Mouse (Mus musculus) embryonic fibroblast, embryonic 13.5 days (primary cell): ENCODE data around the gene Arl5c. TPM values are rescaled to one million over a fixed set of nuclear protein-coding genes. Genes with fewer than 3 reads are reported as not detected.

Source experiments
- H3K27ac ChIP-seq: 2 replicates; pipeline ENCODE4 v1.5.1; 2012; ENCODE audit warnings: low read length, control low read depth, inconsistent platforms; ENCODE audit not compliant: insufficient read depth
- H3K4me1 ChIP-seq: 2 replicates; pipeline ENCODE4 v1.6.1; 2011; ENCODE audit warnings: low read length; ENCODE audit not compliant: control insufficient read depth, insufficient read depth
- H3K4me3 ChIP-seq: 2 replicates; pipeline ENCODE4 v1.5.1; 2011; ENCODE audit warnings: mild to moderate bottlenecking, control low read depth, low read length; ENCODE audit not compliant: insufficient read depth
- CTCF ChIP-seq: IDR thresholded peaks from 2 replicates; pipeline ENCODE4 v1.5.1; 2011; ENCODE audit warnings: mild to moderate bottlenecking, control low read depth, low read length, moderate library complexity, borderline replicate concordance; ENCODE audit not compliant: insufficient read depth
- POLR2A ChIP-seq: IDR thresholded peaks from 2 replicates; pipeline ENCODE4 v1.6.1; 2011; ENCODE audit warnings: low read depth, mild to moderate bottlenecking, control low read depth, low read length, moderate library complexity
- polyA plus RNA-seq: library from polyadenylated mRNA; stranded (reverse); fragments of >200 nt; gene quantifications from 2 replicates; pipeline ENCODE4 v1.2.4, GENCODE M21; 2011; ENCODE audit warnings: low read depth; ENCODE audit not compliant: missing spikeins, insufficient read length

Arl5c gene
- polyA plus RNA-seq, 1 experiment: 2.2 TPM

- H3K4me3 ChIP-seq: no peak overlapping the region
- H3K4me1 ChIP-seq: peaks cover 4% of the 10 kb centered on the region; the same call in 1 of the 2 replicates
- TF ChIP-seq CTCF (no peak), POLR2A (no peak; the same call in none of the 2 replicates)
- H3K27ac ChIP-seq: no peak overlapping the region
Observed at GRCm38 (mm10) chr11:98030701-98031442, 34.9 kb upstream of the Arl5c start.

- TF ChIP-seq CTCF (no peak), POLR2A (no peak)
- peak overlapping the region; percentile 50 for H3K27ac ChIP-seq
Observed at GRCm38 (mm10) chr11:98027785-98028184, 31.8 kb upstream of the Arl5c start.

GRCm38 (mm10) chr11:98027297-98027688 is 31.3 kb upstream of the Arl5c start:
- H3K4me3 ChIP-seq: peak overlapping the region; percentile 90
- H3K4me1 ChIP-seq: peaks cover 4% of the 10 kb centered on the region; the same call in 1 of the 2 replicates
- TF ChIP-seq CTCF: no peak
- TF ChIP-seq POLR2A: no peak
- H3K27ac ChIP-seq: peak overlapping the region; percentile 50

More at GRCm38 (mm10) chr11:98027785-98028184, 31.8 kb upstream of the Arl5c start:
- peaks cover 4% of the 10 kb centered on the region; the same call in 1 of the 2 replicates for H3K4me1 ChIP-seq
- peak overlapping the region; percentile 90 for H3K4me3 ChIP-seq

GRCm38 (mm10) chr11:98026570-98027296 is 30.8 kb upstream of the Arl5c start, which contains the start of gene Rpl19:
TSS of gene Rpl19 (plus strand) at chr11:98026710.
- Histone ChIP-seq H3K27ac (peak within 1 kb of the TSS; percentile 90), H3K4me3 (peak within 1 kb of the TSS; percentile 90), H3K4me1 (peaks cover 4% of the 10 kb centered on the region; the same call in 1 of the 2 replicates)
- TF ChIP-seq POLR2A (peak; percentile 91), CTCF (no peak)

GRCm38 (mm10) chr11:98026248-98026569 is 30.2 kb upstream of the Arl5c start:
- TF ChIP-seq POLR2A (no peak; the same call in 1 of the 2 replicates), CTCF (no peak)
- Histone ChIP-seq H3K4me3 (peak overlapping the region; percentile 50), H3K27ac (peak overlapping the region; percentile 90), H3K4me1 (peaks cover 4% of the 10 kb centered on the region; the same call in 1 of the 2 replicates)

- no peak for TF ChIP-seq POLR2A
- no peak for TF ChIP-seq CTCF
- peaks cover 5% of the 10 kb centered on the region; the same call in 1 of the 2 replicates for H3K4me1 ChIP-seq
- H3K27ac ChIP-seq: no peak overlapping the region
- H3K4me3 ChIP-seq: no peak overlapping the region
Observed at GRCm38 (mm10) chr11:98024516-98024915, 28.5 kb upstream of the Arl5c start.

GRCm38 (mm10) chr11:98022555-98023371 is 26.8 kb upstream of the Arl5c start, which contains the start of gene Cacnb1:
TSS of gene Cacnb1 (minus strand) at chr11:98023034.
- Histone ChIP-seq H3K4me3 (peak within 1 kb of the TSS; percentile 58), H3K4me1 (0 out of 2 replicates have a peak, but pooled peaks cover 2% of the 10 kb centered on the region), H3K27ac (peak within 1 kb of the TSS; percentile 51)
- TF ChIP-seq POLR2A: peak; percentile 74
- TF ChIP-seq CTCF: no peak

GRCm38 (mm10) chr11:98022253-98022554 is 26.2 kb upstream of the Arl5c start:
- TF ChIP-seq CTCF (no peak), POLR2A (no peak)
- Histone ChIP-seq H3K27ac (no peak overlapping the region), H3K4me1 (0 out of 2 replicates have a peak, but pooled peaks cover 2% of the 10 kb centered on the region), H3K4me3 (peak overlapping the region; percentile 58)

- Histone ChIP-seq H3K4me3 (peak overlapping the region; percentile 58), H3K4me1 (0 out of 2 replicates have a peak, but pooled peaks cover 2% of the 10 kb centered on the region), H3K27ac (no peak overlapping the region)
- TF ChIP-seq CTCF: no peak
- 0 out of 2 replicates have a peak, but pooled peaks have one; percentile 21 for TF ChIP-seq POLR2A
Observed at GRCm38 (mm10) chr11:98021565-98022252, 25.7 kb upstream of the Arl5c start.

- 0 out of 2 replicates have a peak, but pooled peaks cover 2% of the 10 kb centered on the region for H3K4me1 ChIP-seq
- no peak overlapping the region for H3K27ac ChIP-seq
- H3K4me3 ChIP-seq: peak overlapping the region; percentile 58; the same call in 1 of the 2 replicates
- TF ChIP-seq CTCF (no peak), POLR2A (no peak)
Observed at GRCm38 (mm10) chr11:98021118-98021517, 25.1 kb upstream of the Arl5c start.
